Mouse (Mus musculus) heart, embryonic 14.5 days (tissue): ENCODE measurements at regions not wholly inside any gene's neighbourhood (a gene's known extent, or its start where the extent isn't known, plus 50 kb on each side); places are given as distances from the start of the nearest gene placed in this dataset.
A peak's percentile ranks its signal among the peaks of the same experiment; 100 is the strongest.
"Not testable (repeated sequence)": the region's sequence is repeated elsewhere in the genome, so short reads cannot be mapped to it uniquely, and the experiment has no call there.

Experiments used
- ATAC-seq: fragments of 200-750 bp; cut with Nextera tagmentation; 2 replicates; pipeline ENCODE4 v1.8.0; 2017; ENCODE audit warnings: low read depth, moderate TSS enrichment; ENCODE audit not compliant: insufficient number of reproducible peaks, insufficient read depth, low FRiP score
- H3K27ac ChIP-seq, 2 experiments: fragments of 200-500 bp in 1 of 2; fragments of 300-500 bp in 1 of 2; sonication (generic) in 1 of 2; replicated peaks in 1 of 2; 2 replicates each; pipeline ENCODE4 v1.5.1; 2012 to 2014; ENCODE audit warnings: low read depth in 2 of 2, low read length in 2 of 2, control low read depth in 1 of 2, mild to moderate bottlenecking in 1 of 2, mixed read lengths in 1 of 2; ENCODE audit not compliant: control insufficient read depth in 1 of 2, insufficient read depth in 1 of 2
- H3K27me3 ChIP-seq: fragments of 300-500 bp; sonication (generic); 2 replicates; pipeline ENCODE4 v1.6.1; 2014; ENCODE audit warnings: mild to moderate bottlenecking, low read length, control low read depth; ENCODE audit not compliant: control insufficient read depth, insufficient read depth
- H3K36me3 ChIP-seq: fragments of 300-500 bp; sonication (generic); 2 replicates; pipeline ENCODE4 v1.6.1; 2014; ENCODE audit warnings: mild to moderate bottlenecking, control low read depth, low read length, mixed read lengths; ENCODE audit not compliant: control insufficient read depth, insufficient read depth
- H3K4me1 ChIP-seq, 2 experiments: fragments of 200-500 bp in 1 of 2; fragments of 300-500 bp in 1 of 2; sonication (generic) in 1 of 2; 2 replicates each; pipeline ENCODE4 v1.6.1; 2012 to 2014; ENCODE audit warnings: low read length in 2 of 2, control low read depth in 1 of 2, mixed read lengths in 1 of 2; ENCODE audit not compliant: control insufficient read depth in 2 of 2, insufficient read depth in 2 of 2
- H3K4me2 ChIP-seq: fragments of 300-500 bp; sonication (generic); 2 replicates; pipeline ENCODE4 v1.6.1; 2014; ENCODE audit warnings: mild to moderate bottlenecking, low read length
- H3K4me3 ChIP-seq, 2 experiments: fragments of 200-500 bp in 1 of 2; fragments of 300-500 bp in 1 of 2; sonication (generic) in 1 of 2; 2 replicates each; pipeline ENCODE4 v1.5.1; 2012 to 2014; ENCODE audit warnings: low read length in 2 of 2, mild to moderate bottlenecking in 2 of 2, control low read depth in 1 of 2, low read depth in 1 of 2, moderate library complexity in 1 of 2; ENCODE audit not compliant: control insufficient read depth in 1 of 2, insufficient read depth in 1 of 2
- H3K9ac ChIP-seq: fragments of 300-500 bp; sonication (generic); 2 replicates; pipeline ENCODE4 v1.6.1; 2014; ENCODE audit warnings: mild to moderate bottlenecking, low read length
- H3K9me3 ChIP-seq: fragments of 300-500 bp; sonication (generic); 2 replicates; pipeline ENCODE4 v1.6.1; 2016; ENCODE audit warnings: low read length, control low read depth; ENCODE audit not compliant: control insufficient read depth
- WGBS: fragments of 180-500 bp; shearing (Covaris S2); extraction: QIAGEN DNeasy Blood & Tissue Kit; methylation state at CpG from one replicate; pipeline ENCODE4 v1.1.7; 2014; 5-methylcytosine and 5-hydroxymethylcytosine counted together

DNA sequence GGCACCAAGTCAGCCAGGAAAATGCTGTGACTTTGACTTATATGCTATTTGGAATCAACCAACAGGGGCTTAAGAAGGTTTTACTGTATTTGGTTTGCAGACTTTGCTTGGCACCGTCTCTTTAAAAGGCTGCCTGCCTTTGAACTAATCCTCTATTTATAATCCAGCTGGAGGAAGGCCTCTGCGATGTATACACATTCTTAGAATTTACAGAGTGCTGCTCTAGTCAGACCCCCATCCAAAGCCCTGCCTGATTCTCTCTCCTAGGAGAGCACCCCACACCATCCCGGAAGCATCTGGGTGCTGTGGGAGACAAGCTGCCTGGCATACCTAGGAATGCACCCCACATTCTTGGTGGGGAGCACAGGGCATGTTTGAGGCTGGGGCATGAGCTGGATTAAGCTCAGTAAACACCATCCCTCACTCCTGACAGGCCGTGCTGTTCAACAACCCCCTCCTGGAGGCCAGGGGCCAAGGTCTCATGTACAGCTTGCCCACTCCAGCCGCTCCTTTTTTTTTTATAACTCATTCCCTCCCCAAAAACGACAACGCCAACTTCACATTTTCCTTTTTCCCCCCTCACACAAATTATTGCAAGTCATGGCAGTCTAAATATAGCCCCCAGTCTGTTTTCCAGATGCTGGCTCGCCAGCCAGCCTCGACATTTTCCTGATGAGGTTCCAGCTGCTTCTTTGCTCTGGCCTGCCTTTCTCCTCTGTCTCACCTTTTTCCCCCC, 126.4 kb downstream of the Zfp36l1 start:
- H3K4me2 ChIP-seq: no peak overlapping the region
- no peaks in the 10 kb centered on the region for H3K9me3 ChIP-seq
- 22% methylated on average over 9 of the region's 9 CpGs for WGBS
- H3K4me3 ChIP-seq: no peak overlapping the region
- peaks cover 49 to 70% of the 10 kb centered on the region in 2 experiments for H3K4me1 ChIP-seq
- no peak for ATAC-seq
- H3K27ac ChIP-seq: peak overlapping the region; percentile 57 to 89
- no peaks in the 10 kb centered on the region for H3K36me3 ChIP-seq
- no peaks in the 10 kb centered on the region for H3K27me3 ChIP-seq
- peak overlapping the region; percentile 54 for H3K9ac ChIP-seq

DNA sequence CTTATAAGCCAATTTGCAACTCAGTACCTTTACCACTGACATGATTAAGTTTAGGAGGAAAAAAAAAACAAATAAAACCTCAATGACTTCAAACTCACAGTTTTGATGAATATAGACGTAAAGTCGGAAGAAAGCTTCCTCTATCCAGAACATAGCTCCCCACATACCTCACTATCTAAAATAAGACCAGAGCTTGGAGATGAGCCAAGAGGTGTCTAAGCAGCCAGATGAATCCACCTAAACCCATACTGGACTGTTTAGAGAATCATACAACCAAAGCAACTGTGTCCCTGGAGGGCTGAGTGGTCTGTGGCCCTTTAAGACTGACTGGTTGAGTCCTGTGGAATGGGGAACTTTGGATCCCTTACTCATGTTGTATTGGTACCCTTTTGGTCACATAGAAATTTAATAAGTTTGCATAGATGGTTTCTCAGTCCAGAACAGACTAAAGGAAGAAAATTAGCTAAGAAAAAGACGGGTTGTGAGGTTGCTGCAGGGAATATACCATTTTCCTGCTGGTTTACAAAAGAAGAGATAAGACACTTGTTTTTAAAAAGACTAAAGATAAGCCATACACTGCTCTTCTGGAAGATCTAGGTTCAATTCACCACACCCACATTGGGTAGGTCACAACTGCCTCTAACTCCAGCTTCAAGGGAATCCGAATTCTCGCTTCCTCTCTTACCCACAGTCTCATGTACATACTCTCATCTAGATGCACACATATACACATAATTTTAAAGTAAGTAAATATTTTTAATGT, 127.6 kb downstream of the Zfp36l1 start:
- Histone ChIP-seq H3K36me3 (no peaks in the 10 kb centered on the region), H3K27me3 (no peaks in the 10 kb centered on the region), H3K4me1 (peaks cover 43 to 62% of the 10 kb centered on the region in 2 experiments), H3K27ac (peak overlapping the region; percentile 68 to 76), H3K9me3 (no peaks in the 10 kb centered on the region), H3K9ac (no peak overlapping the region), H3K4me3 (no peak overlapping the region), H3K4me2 (peak overlapping the region; percentile 3; the same call in 1 of the 2 replicates)
- WGBS: 47% methylated on average over 5 of the region's 5 CpGs
- ATAC-seq: no peak

DNA sequence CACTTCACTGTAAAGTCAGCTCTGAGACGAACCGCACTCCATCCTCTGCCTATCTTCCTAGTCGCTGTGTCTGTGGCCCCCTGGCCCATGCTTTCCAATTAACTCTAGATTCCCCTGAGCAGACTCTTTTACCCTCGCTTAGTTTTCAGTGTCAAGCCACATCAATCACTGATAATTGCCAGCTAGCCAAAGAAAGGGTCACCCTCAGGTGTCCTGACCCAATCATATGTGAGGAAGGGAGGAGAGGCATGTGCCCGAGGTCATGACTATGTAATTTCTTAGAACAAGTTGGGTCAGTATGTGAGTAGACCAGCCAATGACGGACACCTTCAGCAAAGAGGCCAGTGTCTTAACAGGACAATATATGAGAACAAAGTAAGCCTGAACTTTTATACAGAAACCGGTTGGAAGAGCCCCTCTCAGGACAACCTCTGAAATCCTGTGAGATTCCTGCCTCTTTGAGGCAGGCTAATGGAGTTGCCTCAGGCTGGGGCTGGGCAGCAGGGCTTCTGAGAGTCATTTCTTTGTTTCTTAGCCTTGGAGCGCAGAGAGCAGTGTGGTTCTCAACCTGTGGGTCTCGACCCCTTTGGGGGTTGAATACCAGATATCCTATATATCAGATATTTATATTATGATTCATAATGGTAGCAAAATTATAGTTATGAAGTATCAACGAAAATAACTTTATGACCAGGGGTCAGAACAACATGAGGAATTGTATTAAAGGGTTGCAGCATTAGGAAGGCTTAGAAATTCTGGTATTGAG, 128.6 kb downstream of the Zfp36l1 start:
- WGBS: 56% methylated on average over 10 of the region's 10 CpGs
- H3K4me1 ChIP-seq: peaks cover 34 to 54% of the 10 kb centered on the region in 2 experiments

DNA sequence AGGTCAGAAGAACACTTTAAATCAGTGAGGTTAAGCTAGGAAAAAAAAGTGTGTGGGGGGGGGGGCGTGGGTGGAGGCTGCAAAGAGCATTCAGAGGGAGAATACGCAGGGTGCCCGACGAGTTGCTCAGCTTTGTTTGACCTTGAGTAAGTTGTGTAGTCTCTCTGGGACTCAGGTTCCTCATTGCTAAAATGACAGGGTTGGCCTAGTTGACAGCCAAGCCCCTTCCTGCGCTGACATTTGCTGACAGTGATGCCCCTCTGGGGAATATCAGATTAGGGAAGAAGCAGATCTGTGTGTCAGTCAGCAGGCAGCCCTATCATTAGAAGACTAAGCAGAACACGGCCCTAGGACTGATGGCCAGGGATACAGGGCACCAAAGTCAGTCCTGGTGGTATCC, 129.6 kb downstream of the Zfp36l1 start:
- peaks cover 27 to 44% of the 10 kb centered on the region in 2 experiments for H3K4me1 ChIP-seq
- 47% methylated on average over 6 of the region's 6 CpGs for WGBS

More for the DNA sequence above, 128.6 kb downstream of the Zfp36l1 start:
- no peak for ATAC-seq
- Histone ChIP-seq H3K27me3 (no peaks in the 10 kb centered on the region), H3K9ac (no peak overlapping the region; the same call in 1 of the 2 replicates), H3K27ac (peak overlapping the region; percentile 34 to 76; a peak in 3 of 4 replicates), H3K9me3 (no peaks in the 10 kb centered on the region), H3K4me2 (no peak overlapping the region), H3K36me3 (no peaks in the 10 kb centered on the region), H3K4me3 (no peak overlapping the region)

DNA sequence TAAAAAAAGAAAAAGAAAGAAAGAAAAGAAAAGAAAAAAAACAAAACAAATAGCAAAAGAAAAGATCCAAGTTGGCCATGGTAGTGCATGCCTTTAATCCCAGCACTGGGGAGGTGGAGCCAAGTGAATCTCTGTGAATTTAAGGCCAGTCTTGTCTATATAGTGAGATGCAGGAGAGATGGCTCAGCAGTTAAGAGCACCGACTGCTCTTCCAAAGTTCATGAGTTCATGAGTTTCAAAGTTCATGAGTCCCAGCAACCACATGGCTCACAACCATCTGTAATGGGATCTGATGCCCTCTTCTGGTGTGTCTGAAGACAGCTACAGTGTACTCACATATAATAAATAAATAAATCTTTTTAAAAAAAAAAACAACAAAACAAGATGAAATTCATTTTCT, 130.3 kb downstream of the Zfp36l1 start:
- WGBS: 79% methylated on average over 1 of the region's 1 CpGs
- not testable (repeated sequence) for H3K27ac ChIP-seq

More for the DNA sequence above, 129.6 kb downstream of the Zfp36l1 start:
- no peak overlapping the region for H3K9ac ChIP-seq
- H3K4me2 ChIP-seq: no peak overlapping the region
- H3K27me3 ChIP-seq: no peaks in the 10 kb centered on the region
- no peaks in the 10 kb centered on the region for H3K36me3 ChIP-seq
- no peak for ATAC-seq
- H3K4me3 ChIP-seq: no peak overlapping the region
- H3K9me3 ChIP-seq: no peaks in the 10 kb centered on the region
- H3K27ac ChIP-seq: 0 out of 4 replicates have a peak overlapping the region, but pooled peaks of 1 of the 2 experiments have one; percentile 76

DNA sequence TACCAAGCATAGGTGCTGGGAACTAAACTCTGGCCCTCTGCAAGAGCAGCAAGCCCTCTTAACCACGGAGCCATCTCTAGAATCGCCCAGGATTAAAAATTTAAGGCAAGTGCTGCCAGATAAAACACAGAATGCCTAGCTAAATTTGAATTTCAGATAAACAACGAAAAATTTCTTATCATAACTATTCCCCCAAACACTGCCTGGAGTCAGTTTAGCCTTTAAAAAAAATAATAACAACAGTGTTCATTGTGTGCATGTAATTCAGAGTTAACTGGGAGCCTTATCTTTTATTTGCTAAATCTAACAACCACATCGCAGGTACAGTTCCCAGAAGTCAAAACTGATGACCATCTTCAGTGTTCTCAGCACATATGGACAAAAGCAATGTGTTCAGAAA, 132.1 kb downstream of the Zfp36l1 start:
- Histone ChIP-seq H3K27ac (0 out of 4 replicates have a peak overlapping the region, but pooled peaks of 1 of the 2 experiments have one; percentile 33), H3K36me3 (no peaks in the 10 kb centered on the region), H3K4me2 (no peak overlapping the region), H3K9ac (no peak overlapping the region), H3K4me3 (no peak overlapping the region), H3K4me1 (peaks cover 15 to 34% of the 10 kb centered on the region in 2 experiments), H3K9me3 (no peaks in the 10 kb centered on the region), H3K27me3 (no peaks in the 10 kb centered on the region)
- WGBS: 59% methylated on average over 4 of the region's 4 CpGs
- ATAC-seq: no peak

More for the DNA sequence above, 130.3 kb downstream of the Zfp36l1 start:
- H3K36me3 ChIP-seq, H3K9ac ChIP-seq, H3K27me3 ChIP-seq, H3K9me3 ChIP-seq, H3K4me2 ChIP-seq, ATAC-seq, H3K4me3 ChIP-seq: not testable (repeated sequence)
- peaks cover 25 to 42% of the 10 kb centered on the region in 2 experiments for H3K4me1 ChIP-seq

DNA sequence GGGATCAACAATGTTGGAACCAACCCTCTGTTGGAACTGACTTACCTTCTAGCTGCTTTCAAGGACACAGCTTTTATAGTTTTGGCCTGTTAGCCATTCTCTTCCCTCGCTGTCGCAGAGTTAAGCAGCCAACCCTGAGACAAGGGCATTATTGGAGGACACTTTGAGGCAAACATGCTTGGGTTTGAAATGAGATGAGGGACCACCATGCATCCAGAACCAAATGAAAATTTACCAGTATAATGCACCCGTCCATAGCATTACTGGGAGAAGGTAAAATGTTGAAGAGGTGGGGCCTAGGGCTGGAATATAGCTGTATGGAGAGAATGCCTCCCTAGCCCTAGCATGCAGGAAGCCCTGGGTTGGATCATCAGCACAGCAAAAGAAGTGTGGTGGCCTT, 135.7 kb downstream of the Zfp36l1 start:
- Histone ChIP-seq H3K27me3 (no peaks in the 10 kb centered on the region), H3K4me2 (no peak overlapping the region), H3K36me3 (no peaks in the 10 kb centered on the region), H3K9ac (no peak overlapping the region), H3K4me3 (no peak overlapping the region), H3K4me1 (peaks cover 22% of the 10 kb centered on the region in 2 experiments), H3K27ac (no peak overlapping the region), H3K9me3 (no peaks in the 10 kb centered on the region)
- 96% methylated on average over 3 of the region's 3 CpGs for WGBS
- no peak for ATAC-seq
